Mouse (Mus musculus) myocyte (in vitro differentiated cells): ENCODE measurements at regions not wholly inside any gene's neighbourhood (a gene's known extent, or its start where the extent isn't known, plus 50 kb on each side); places are given as distances from the start of the nearest gene placed in this dataset.

Experiments
- H3K27me3 ChIP-seq: one replicate; pipeline ENCODE4 v1.6.1; 2011; ENCODE audit not compliant: control insufficient read depth, insufficient read depth, insufficient read length
- H3K36me3 ChIP-seq: one replicate; pipeline ENCODE4 v1.6.1; 2011; ENCODE audit not compliant: control insufficient read depth, insufficient read depth
- H3K4me2 ChIP-seq: one replicate; pipeline ENCODE4 v1.6.1; 2011; ENCODE audit warnings: low read depth, control low read depth
- H3K4me3 ChIP-seq: one replicate; pipeline ENCODE4 v1.5.1; 2011; ENCODE audit warnings: mild to moderate bottlenecking, control low read depth, moderate library complexity
- H3K79me2 ChIP-seq: one replicate; pipeline ENCODE4 v1.6.1; 2011; ENCODE audit not compliant: control insufficient read depth, insufficient read depth
- H3ac ChIP-seq: one replicate; pipeline ENCODE4 v1.6.1; 2011; ENCODE audit not compliant: control insufficient read depth, insufficient read length
- CEBPB ChIP-seq: IDR thresholded peaks from 2 replicates; pipeline ENCODE4 v1.6.1; 2011; ENCODE audit warnings: mild to moderate bottlenecking, moderate library complexity; ENCODE audit not compliant: poor library complexity, insufficient read depth, severe bottlenecking
- E2F4 ChIP-seq: IDR thresholded peaks from one replicate; pipeline ENCODE4 v1.6.1; 2011; ENCODE audit warnings: mild to moderate bottlenecking, control low read depth, moderate library complexity; ENCODE audit not compliant: insufficient read depth
- MAX ChIP-seq: IDR thresholded peaks from one replicate; pipeline ENCODE4 v1.6.1; 2011; ENCODE audit warnings: low read depth, mild to moderate bottlenecking, control low read depth
- MYOD1 ChIP-seq, 3 experiments: IDR thresholded peaks; one replicate each; pipeline ENCODE4 v1.6.1; 2011; ENCODE audit warnings: control low read depth in 2 of 3, low read depth in 2 of 3, mild to moderate bottlenecking in 2 of 3, moderate library complexity in 1 of 3; ENCODE audit not compliant: insufficient read length in 2 of 3, control insufficient read depth in 1 of 3
- MYOG ChIP-seq, 3 experiments: IDR thresholded peaks; one replicate each; pipeline ENCODE4 v1.6.1; 2011; ENCODE audit warnings: control low read depth in 2 of 3, low read depth in 2 of 3, mild to moderate bottlenecking in 2 of 3; ENCODE audit not compliant: insufficient read length in 2 of 3, control insufficient read depth in 1 of 3, insufficient read depth in 1 of 3
- POLR2A ChIP-seq: IDR thresholded peaks from one replicate; pipeline ENCODE4 v1.6.1; 2011; ENCODE audit warnings: low read depth, mild to moderate bottlenecking, control low read depth, moderate library complexity; ENCODE audit not compliant: insufficient read length
- POLR2AphosphoS2 ChIP-seq: IDR thresholded peaks from one replicate; pipeline ENCODE4 v1.6.1; 2011; ENCODE audit warnings: low read depth, control low read depth; ENCODE audit not compliant: insufficient read length
- REST ChIP-seq: IDR thresholded peaks from one replicate; pipeline ENCODE4 v1.6.1; 2011; ENCODE audit warnings: mild to moderate bottlenecking, control low read depth, moderate library complexity; ENCODE audit not compliant: insufficient read depth, insufficient read length
- SRF ChIP-seq: IDR thresholded peaks from one replicate; pipeline ENCODE4 v1.6.1; 2011; ENCODE audit warnings: low read depth; ENCODE audit not compliant: control insufficient read depth, insufficient read length
- TCF12 ChIP-seq: IDR thresholded peaks from one replicate; pipeline ENCODE4 v1.6.1; 2011; ENCODE audit warnings: mild to moderate bottlenecking, control low read depth; ENCODE audit not compliant: poor library complexity, insufficient read depth, severe bottlenecking
- TCF3 ChIP-seq: IDR thresholded peaks from one replicate; pipeline ENCODE4 v1.6.1; 2011; ENCODE audit warnings: low read depth, control low read depth; ENCODE audit not compliant: insufficient read length
- USF1 ChIP-seq: IDR thresholded peaks from one replicate; pipeline ENCODE4 v1.6.1; 2011; ENCODE audit warnings: low read depth, mild to moderate bottlenecking, control low read depth, moderate library complexity

DNA sequence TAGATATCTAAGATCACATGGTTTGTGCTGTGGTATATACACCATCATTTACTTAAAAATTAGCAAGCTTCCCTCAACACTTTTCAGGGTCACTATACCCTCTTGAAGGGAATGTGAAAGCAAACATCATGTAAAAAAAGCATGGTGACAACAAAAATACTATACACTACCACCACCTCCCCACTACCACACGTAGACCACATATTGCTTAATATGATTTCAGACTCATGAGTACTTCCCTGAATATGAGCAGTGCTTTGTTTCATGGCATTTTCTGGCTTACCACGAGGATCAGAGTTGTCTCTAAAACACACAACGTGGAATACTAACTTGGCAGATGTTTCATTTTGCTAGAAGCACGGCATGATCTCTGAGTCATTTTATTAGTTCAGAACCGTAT lies 284.0 kb upstream of the Egfl6 start:
- no peaks in the 10 kb centered on the region for H3K36me3 ChIP-seq
- no peak overlapping the region for H3K4me2 ChIP-seq
- no peaks in the 10 kb centered on the region for H3K27me3 ChIP-seq
- TF ChIP-seq TCF3: no peak
- TF ChIP-seq POLR2A: no peak
- TF ChIP-seq MYOD1 (IDR thresholded peaks at IDR 0.05; ENCODE audit: control insufficient read depth in 1 of 3, insufficient read length in 2 of 3, low read depth in 2 of 3): no peak
- TF ChIP-seq USF1: no peak
- no peak for TF ChIP-seq TCF12
- no peak for TF ChIP-seq E2F4
- no peak for TF ChIP-seq POLR2AphosphoS2
- TF ChIP-seq CEBPB: no peak
- TF ChIP-seq MYOG (IDR thresholded peaks at IDR 0.05; ENCODE audit: control insufficient read depth in 1 of 3, insufficient read depth in 1 of 3, insufficient read length in 2 of 3, low read depth in 2 of 3): no peak
- no peak for TF ChIP-seq REST
- no peak for TF ChIP-seq MAX
- no peak for TF ChIP-seq SRF
- H3K79me2 ChIP-seq: no peaks in the 10 kb centered on the region
- no peak overlapping the region for H3ac ChIP-seq
- H3K4me3 ChIP-seq: no peak overlapping the region

GRCm38 (mm10) chrX:166867692-166868091 lies 282.2 kb upstream of the Egfl6 start:
- H3K36me3 ChIP-seq: no peaks in the 10 kb centered on the region
- no peak for TF ChIP-seq TCF3
- no peaks in the 10 kb centered on the region for H3K27me3 ChIP-seq
- no peak overlapping the region for H3K4me2 ChIP-seq
- H3K4me3 ChIP-seq: no peak overlapping the region
- no peaks in the 10 kb centered on the region for H3K79me2 ChIP-seq
- no peak overlapping the region for H3ac ChIP-seq
